Mouse (Mus musculus): ENCODE measurements around the gene Gdf2. TPM values are rescaled to one million over a fixed set of nuclear protein-coding genes. Genes with fewer than 3 reads are reported as not detected.

Gene Gdf2
- total RNA-seq (2021), result not detected

DNA sequence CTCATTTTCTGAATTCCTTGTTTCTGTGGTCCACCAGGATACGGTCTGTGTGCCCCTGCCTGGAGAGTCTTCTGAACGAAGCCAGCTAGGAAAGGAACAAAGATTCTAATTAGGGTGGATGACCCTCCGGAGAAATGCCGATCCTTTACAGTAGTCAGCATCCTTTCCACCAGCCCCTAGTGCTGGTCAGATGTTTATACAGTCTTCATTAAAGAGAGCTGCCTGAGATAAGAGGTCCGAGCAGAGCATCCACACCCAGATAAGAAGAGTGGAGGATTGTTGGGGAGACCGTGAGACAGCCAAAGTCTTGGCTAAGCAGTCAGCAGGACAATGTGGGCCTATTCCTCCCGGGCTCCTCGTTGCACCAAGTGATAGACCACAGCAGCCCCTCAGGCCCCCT, at the start of gene Gdf2:
TSS of gene Gdf2 (plus strand) at position 301 of the 400 bp plus-strand sequence.
- intact Hi-C loops (cut with DNase I), result no loop called here
- no peak for DNase-seq

DNA sequence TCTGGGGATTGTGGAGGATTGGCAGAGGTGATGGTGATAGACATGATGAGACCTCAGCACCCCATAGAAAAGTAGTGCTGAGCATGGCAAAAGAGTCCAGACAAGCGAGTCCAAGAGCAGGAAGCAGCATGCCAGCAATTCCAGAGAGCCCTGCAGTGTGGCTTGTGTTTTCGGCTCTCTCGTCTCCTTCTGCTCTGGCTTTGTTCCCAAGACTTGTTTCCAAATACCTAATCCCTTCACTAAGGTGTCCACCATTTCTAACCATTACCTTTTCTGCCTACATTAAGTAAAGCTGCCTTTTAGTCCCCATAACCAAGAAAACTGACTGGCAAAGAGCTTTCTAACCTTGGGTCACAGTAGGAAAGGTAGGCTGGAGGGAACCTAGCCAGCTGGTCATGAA, 49.3 kb upstream of the Gdf2 start:
- no peak for DNase-seq
- intact Hi-C loops (cut with DNase I), result loop anchor here (10.0 kb wide), 1 partner anchor 57 kb away; no protein-coding TSS in a partner anchor

DNA sequence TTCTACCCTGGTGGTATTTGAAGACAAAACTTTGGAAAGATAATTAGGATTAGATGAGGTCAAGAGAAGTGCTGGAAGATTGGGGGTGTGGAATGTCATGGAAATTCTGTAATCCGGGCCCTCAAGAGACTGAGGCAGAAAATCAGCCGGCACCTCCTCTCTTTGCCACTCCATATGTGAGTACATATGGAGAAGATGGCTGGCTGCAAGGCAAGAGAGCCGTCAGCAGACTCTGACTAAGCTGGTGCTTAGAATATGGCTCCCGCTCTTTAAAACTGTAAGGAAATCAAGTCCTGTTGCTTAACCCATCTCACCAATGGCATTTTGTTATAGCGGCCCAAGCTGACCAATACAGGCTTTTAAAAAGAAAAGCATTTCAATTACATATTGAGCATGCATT, 45.1 kb upstream of the Gdf2 start:
- DNase-seq, result no peak
- intact Hi-C loops (cut with DNase I), result loop anchor here (10.0 kb wide), 1 partner anchor 61 kb away; no protein-coding TSS in a partner anchor

- no peak for DNase-seq
- intact Hi-C loops (cut with DNase I), result loop anchor here (10.0 kb wide), 1 partner anchor 62 kb away; no protein-coding TSS in a partner anchor
Observed at GRCm38 (mm10) chr14:33896628-33897300, 44.1 kb upstream of the Gdf2 start.

GRCm38 (mm10) chr14:33902783-33903182, 38.1 kb upstream of the Gdf2 start:
- no peak for DNase-seq
- intact Hi-C loops (cut with DNase I), result no loop called here

DNA sequence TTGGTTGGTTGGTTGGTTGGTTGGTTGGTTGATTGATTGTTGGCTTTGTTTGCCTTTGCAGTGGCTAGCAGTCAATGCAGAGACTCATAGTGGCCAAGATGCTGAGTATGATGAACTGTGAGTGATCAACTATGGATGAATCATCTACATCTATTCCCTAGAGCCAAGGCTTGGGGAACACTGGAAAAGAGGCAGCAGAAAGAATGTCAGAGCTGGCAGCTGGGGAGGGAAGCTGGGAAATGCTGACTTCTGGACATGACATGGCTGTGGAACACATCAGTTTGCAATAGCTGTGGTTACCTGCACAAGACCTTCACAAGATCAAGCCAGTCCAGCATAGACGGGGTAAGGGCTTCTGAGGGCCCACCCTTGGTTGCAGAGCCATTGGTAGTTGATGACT, 37.6 kb upstream of the Gdf2 start:
- no peak for DNase-seq
- intact Hi-C loops (cut with DNase I), result no loop called here

DNA sequence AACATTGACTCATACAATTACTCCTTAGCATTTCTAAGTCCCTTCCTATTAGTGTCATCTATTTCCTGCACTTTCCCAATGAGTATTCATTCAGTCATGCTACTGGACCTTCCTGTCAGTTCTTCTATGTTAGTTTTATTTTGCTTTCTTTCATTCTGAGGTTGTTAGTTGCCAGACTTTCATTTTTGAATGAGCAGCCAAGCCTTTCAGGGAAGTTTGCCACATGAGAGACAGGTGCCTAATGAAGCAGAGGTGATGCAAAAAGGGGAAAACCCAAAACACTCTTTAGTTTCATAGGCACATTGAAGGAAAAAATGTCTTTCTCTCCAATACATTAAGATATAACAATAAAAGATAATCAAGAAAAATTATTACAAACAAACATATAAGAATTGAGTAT, 36.0 kb upstream of the Gdf2 start:
- intact Hi-C loops (cut with DNase I), result no loop called here
- DNase-seq, result no peak

- intact Hi-C loops (cut with DNase I), result no loop called here
- peak; percentile 54 for DNase-seq
Observed at GRCm38 (mm10) chr14:33913727-33914126, 27.1 kb upstream of the Gdf2 start.

DNA sequence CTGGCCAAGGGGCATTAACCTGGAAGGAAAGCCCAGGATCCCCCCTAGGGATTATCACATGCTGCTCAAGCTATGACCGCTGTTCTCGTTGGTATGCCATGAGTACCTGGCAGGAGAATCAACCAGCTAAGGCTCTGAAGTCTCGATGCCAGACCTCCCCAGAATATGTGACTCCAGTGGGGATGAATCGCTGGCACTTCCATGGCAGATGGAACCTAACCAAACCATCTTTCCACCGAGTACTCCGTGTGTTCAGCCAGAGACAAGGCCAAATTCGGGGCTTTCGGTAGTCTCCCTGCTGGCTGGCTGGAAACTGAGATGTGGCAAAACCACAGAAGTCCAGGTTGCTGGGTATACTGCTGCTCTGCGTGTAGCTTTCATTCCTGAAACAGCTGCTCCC, 26.6 kb upstream of the Gdf2 start:
- no peak for DNase-seq
- intact Hi-C loops (cut with DNase I), result no loop called here

DNA sequence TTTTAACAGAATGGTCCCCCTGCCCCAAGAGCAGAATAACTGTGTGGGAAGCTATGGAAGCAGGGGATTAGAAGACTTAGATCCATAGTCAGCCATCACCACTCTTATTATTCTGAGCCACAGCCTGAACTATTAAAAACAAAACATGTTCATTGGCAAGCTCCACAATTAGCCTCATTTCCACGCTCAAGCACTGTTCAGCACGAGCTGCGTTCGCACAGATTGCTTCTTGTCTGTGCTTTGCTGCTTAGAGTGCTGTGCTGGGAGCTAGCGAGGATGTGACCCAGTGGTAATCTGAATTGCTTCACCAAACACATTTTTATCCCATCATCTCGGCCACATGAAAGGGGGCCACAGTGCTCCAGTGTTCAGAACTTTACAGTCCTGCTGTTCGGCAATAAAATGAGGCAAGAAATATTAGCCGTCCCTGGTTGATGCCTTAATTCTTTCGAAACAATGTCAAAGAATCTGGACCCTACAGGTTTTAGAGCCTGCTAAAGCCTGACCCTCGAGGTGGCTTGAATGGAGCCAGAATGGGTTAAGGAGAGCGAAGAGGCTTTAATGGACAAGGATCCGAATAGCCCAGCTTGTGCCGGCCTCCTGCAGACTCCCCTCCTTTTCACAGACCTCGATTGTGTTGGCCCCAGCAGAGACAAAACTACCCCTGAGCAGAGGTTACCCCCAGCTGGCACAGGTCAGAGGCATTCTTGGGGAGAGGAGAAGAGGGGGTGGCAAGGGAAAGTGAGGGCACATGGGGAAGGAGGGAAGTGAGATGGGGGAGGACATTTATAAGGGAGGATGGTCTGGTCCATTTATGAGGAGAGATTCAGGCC, 19.9 kb upstream of the Gdf2 start:
- no peak for DNase-seq
- intact Hi-C loops (cut with DNase I), result loop anchor here (10.0 kb wide), 1 partner anchor 86 kb away; no protein-coding TSS in a partner anchor

GRCm38 (mm10) chr14:33922771-33923167, 18.1 kb upstream of the Gdf2 start:
- no peak for DNase-seq
- intact Hi-C loops (cut with DNase I), result loop anchor here (10.0 kb wide), 1 partner anchor 88 kb away; no protein-coding TSS in a partner anchor

- peak; percentile 57 for DNase-seq
- intact Hi-C loops (cut with DNase I), result loop anchor here (10.0 kb wide), 1 partner anchor 89 kb away; no protein-coding TSS in a partner anchor
Observed at GRCm38 (mm10) chr14:33923168-33924070, 17.4 kb upstream of the Gdf2 start, which contains the start of gene Gdf10. Gene Gdf10 (plus strand): TSS chr14:33923587.

- DNase-seq, result no peak
- intact Hi-C loops (cut with DNase I), result loop anchor here (2.0 to 5.0 kb wide), 2 partner anchors 259 to 300 kb away; no protein-coding TSS in a partner anchor
Observed at GRCm38 (mm10) chr14:33931853-33932252, 9.0 kb upstream of the Gdf2 start.

GRCm38 (mm10) chr14:33932935-33933703, 7.7 kb upstream of the Gdf2 start:
- peak; percentile 81 for DNase-seq
- intact Hi-C loops (cut with DNase I), result loop anchor here (5.0 kb wide), 1 partner anchor 301 kb away; no protein-coding TSS in a partner anchor

DNA sequence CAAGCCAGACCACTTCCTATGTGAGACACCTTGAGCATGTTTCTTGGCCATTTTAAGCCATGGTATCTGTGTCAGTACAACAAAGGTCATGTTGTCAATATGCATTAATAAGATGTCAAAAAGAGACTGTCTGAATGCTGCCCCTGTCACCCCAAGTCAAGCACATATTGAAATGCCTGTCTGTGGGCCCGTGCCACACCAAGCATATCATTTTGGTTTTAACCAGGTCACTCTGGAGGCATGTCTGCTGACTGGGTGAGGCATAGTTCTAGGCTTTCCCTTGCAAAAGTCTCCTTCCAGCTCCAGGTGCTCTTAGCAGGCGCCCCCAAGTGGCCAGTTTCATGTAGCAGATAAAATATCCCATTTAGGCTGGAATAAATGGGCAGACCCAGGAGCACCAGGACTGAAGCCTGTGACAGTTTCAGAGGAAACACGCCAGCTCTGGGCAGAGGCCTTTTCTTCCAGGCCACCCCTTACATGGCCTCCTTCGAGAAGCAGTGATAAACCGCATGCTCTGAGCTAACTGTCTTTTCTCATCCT, 7.0 kb upstream of the Gdf2 start:
- DNase-seq, result peak; percentile 72
- intact Hi-C loops (cut with DNase I), result loop anchor here (5.0 kb wide), 1 partner anchor 302 kb away; no protein-coding TSS in a partner anchor

- intact Hi-C loops (cut with DNase I), result no loop called here
- DNase-seq, result peak; percentile 85
Observed at GRCm38 (mm10) chr14:33939117-33939516, 1.7 kb upstream of the Gdf2 start.

DNA sequence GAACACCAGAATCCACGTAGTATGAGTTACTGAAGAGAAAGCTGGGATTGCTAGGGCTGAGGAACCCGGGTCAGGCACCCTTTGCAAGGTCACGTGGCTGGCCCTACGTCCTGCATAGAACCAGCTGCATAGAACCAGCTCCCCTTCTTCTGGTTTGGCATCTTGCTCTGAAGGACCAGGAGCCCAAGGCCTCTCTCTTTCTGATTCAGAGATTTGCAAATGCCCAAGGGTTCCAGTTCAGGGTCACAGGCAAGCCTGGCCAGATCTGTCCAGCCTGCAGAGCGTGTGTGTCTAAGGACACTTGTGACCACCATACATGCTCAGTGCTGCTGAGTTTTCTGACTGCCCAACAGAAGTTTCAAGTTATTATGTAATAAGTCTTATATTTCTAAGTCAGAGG, 1.4 kb downstream of the Gdf2 start:
- no peak for DNase-seq
- intact Hi-C loops (cut with DNase I), result no loop called here

GRCm38 (mm10) chr14:33946125-33946524, 5.3 kb downstream of the Gdf2 start:
- intact Hi-C loops (cut with DNase I), result no loop called here
- no peak for DNase-seq

- intact Hi-C loops (cut with DNase I), result no loop called here
- no peak for DNase-seq
Observed at GRCm38 (mm10) chr14:33952233-33952981, 11.6 kb downstream of the Gdf2 start.

Measured in left cerebral cortex, postnatal 4 days (tissue).